Mouse (Mus musculus) T-cell, adult 2 months (primary cell): ENCODE data around the gene Rhod.
"Not testable (repeated sequence)": the region's sequence is repeated elsewhere in the genome, so short reads cannot be mapped to it uniquely, and the experiment has no call there.

Source experiments
- DNase-seq: peaks from one replicate; pipeline ENCODE4 v3.0.0; 2022; ENCODE audit warnings: low spot score

The Rhod gene

DNA sequence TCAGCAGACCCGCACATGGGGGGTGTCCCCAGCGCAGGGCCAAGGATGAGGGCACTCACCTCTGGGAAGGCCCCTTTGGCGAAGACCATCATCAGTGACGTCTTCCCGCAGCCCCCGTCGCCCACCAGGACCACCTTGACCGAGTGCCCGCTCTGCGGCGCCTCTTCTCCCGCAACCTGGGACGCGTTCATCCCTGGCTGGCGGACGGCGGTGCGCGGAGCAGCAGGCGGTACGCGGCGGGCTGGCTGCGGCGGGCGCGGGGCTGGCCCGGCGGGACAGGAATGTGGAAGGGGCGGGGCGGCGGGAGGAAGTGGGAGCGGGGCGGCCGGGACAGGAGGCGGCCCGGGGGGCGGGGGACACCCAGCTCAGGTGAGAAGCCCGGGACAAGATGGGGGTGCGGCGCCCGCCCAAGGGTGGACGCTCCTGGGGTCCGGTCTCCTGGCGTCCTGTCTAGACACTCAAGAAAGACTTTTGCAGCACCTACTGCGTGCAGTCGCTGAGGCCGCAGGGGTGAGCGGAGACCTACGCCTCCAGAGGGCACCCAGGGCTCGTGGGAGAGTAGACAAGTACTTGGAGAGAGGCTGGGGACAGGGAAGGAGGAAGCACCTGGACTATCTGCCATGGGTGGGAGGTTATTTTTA is at the start of gene Rhod:
Gene Rhod (minus strand): TSS at position 272 of the 641 bp plus-strand sequence.
- DNase-seq: peak; percentile 27

DNA sequence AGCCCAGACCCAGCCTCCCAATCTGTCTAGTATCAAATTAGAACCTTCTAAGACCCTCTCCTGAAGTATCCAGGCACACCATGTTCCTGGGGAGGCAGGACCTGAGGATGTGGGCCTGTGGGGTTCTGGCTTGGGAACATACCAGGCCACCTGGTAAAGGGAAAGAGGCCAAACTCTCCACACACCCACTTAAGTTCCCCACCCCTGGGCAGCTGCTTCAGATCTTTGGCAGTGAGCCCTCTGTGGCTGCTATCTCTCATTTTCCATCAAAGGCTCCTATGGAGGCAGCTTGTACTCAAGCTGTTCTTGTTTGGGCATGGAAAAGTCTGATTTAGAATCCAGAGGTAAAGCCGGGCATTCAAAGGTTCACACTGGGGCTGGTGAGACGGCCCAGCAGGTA is 48.6 kb upstream of the Rhod start:
- DNase-seq: no peak

DNA sequence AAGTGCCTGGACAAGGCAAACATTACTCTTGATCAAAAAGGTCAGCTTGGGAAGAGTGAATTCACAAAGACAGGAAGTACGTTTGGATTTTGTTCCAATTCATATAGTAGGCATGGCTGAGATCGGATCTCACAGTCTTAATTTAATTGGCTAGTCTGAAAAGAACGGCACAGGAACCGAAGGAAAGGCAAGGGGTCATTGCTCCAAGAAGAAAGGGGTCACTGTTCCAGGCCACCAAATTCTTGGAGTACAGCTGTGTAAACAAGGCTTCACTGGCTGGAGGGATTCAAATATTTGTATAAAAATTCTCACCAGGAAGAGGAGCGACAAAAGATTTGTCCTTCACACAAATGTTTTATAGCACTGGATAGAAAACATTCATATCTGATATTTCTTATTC is 45.8 kb upstream of the Rhod start:
- DNase-seq: no peak

DNA sequence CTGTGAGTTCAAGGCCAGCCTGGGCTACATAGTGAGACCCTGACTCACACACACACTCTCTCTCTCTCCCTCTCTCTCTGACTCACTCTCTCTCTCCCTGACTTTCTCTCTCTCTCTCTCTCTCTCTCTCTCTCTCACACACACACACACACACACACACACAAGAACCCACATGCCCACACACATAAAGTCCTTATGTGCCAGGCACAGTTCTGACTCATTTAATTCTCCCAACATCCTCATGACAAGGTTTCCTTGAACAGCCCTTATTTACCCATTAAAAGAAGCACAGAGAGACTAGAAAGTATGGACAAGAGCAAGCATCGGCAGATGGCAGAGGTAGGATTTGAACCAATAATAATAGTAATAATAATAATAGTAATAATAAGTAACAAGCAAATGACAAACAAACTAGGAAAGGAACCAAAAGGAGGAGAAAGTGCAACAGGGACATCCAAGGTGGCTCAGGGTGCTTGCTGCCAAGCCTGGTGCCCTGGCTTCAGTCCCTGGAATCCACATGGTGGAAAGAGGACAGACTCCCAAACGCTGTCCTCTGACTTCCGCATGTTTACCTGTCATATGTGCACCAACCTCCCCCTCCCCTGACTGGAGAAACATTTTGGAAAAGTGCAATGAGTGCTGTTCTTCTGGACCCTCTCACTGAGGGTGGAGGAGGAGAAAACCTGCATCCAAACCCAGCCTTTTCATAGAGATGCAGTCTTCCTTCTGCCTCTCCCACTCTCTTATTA is 43.1 kb upstream of the Rhod start:
- DNase-seq: no peak

DNA sequence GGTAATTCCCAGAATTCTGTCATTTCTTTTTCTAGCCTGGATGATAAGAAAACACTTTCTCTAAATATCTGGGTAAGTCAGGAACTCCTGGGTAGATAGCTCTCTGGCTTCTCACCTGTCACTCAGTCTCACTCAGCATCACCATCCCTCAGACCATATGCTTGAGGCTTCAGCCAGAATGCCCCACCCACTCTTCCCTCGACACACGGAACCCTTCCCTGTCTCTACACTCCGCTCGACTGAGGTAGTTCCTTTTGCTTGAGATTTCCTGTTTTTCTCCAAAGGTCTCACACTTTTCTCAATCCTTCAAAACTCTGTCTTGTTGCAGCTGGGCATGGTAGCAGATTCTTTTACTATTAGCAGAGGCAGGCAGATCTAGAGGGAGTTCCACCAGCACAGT is 42.1 kb upstream of the Rhod start:
- no peak for DNase-seq

DNA sequence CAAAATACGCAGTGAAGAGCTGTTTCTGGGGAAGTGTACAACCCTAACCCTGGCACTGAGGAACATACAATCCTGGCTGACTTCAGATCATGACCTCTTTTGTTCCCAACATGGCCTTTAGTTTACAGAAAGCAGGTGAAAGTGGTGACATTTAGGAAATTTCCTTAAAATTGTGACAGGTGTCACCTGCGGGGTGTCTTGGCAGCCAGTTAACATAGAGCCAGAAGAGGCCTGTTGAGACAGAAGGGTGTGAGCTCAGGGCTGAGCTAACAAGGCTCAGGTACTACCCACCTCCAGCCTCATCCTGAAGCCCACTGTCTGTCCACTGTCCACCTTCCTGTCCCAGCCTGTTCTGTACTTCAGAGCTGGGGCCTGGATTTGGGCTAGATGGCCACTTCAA is 40.8 kb upstream of the Rhod start:
- DNase-seq: no peak

DNA sequence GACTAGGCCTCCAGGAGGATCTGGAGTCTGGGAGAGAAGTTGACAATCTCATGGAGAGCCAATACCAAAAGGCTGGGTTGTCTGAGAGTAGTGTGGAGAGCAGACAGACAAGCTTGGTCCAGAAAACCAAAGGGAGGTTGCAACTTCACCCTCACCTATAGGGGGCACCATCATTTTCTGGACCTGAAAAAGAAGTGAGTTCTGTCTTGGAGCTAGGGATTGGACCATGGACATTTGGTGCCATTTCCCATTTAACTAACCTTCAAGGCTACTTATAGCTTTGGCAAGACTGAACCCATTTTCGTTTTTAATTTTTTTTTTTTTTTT is 38.9 kb upstream of the Rhod start:
- no peak for DNase-seq

DNA sequence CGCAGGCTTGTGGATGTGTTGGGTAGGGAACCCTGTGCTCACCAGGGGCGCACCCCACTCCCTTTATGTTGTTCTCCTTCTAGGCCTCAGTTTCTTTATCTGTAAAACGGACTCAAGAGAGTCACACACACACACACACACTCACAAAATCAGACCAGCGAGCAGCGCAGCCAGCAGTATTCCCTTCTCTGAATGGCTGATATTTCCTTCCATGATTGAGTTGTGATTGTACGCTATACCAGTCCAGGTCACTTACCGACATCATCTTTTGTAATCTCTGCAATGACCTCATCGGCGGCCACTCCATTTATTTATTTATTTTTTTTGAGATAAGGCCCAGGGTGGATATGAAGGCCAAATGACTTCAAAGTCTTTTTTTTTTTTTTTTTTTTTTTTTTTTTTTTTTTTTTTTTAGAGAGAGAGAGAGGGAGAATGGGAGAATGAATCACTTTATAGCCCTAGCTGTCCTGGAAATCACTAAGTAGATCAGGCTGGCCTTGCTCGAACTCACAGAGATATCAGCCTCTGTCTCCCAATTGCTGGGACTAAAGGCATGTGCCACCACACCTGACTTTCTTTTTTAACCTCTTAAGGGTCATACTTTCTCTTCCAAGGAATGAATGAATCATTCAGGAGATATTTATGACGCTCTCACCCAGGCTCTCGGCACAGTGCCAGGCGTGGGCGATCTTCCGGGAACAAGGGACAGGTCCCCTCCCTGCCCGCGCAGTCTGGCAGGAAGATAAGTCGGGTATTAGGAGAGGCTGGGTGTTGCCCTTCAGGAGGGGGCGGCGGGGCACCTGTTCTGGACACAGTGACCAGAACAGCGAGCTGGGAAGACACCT is 38.3 kb upstream of the Rhod start, which contains the start of gene Syt12:
Gene Syt12 (minus strand): TSS at position 103 of the 845 bp plus-strand sequence.
- no peak for DNase-seq

DNA sequence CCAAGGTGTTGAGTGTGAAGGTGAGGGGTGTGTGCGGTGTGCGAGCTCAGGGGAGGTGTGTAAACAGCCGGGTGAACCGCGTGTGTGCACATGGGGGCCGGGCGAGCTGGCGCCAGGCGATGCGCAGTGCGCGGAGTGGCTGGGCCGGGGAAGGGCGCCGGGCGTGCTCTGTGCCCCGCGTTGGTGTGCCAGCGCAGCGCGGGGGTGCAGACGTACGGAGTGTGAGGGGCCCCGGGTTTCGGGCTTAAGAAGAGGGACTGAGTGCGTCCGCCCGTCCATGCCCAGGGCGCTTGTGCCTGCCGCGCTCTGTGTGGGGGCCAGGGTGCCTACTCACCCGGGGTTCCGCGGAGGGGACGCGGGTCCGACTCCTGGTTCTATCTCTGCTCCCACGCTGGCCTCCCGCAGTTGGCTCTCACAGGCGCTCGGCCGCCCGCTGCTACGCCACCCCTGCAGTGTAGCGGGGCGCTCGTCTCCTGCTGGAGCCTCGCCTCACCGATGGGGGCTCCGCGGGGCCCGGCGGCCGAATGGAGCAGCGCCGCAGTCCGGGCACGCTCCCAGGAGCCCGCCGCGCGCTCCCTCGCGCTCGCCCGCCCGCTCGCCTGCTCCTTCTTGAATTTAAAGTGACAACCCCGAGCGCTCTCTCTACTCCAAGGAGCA is 37.5 kb upstream of the Rhod start:
- DNase-seq: peak; percentile 9

DNA sequence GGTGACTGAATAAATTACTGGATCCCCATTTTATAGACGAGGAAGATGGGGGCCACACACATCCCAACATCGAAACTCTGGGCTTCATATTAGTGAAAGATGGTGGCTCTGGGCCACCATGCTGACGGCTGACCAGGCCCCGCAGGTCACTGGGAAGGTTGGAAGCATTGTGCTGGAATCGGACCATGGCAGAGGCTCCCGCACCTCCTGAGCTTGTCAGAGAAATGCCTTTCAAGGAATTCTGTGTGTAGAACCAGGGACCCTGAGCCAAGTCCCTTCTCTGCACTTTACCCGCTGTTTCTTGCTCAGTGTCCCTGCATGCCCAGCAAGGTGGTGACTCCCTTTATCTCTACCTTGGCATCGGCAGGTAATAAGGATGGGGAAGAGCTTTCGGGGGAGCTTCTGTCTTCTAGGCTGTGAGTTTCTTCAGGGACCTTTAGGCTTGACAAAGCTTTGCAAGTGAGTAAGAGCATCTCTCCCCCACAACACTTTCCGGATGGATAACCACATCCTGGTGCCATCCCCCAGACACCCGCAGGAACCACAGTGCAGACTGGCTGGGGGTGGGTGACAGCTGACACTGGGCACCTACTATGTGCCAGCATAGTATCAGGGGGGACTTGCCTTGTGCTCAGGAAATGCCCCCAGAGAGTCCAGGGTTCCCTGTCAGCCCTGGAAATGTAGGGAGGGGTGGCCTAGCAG is 36.1 kb upstream of the Rhod start:
- DNase-seq: peak; percentile 71

DNA sequence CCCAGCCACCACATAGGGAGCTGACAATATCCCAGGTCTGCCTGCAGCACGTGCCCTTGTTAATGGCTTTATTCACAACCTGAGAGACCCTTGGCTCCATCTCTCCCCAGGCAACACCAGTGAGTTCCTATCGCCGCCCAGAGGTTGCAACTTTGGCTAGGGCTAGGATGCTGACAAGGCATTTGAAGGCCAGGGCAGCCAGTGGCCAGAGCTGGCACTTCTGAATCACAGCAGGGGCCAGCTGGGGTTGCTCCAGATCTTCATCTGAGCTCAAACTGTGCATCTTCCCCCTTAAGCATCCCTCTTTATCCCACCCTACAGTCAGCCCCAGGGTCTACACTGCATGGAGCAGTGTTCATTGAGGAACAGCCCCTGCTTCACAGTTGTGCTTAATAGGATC is 35.5 kb upstream of the Rhod start:
- no peak for DNase-seq

DNA sequence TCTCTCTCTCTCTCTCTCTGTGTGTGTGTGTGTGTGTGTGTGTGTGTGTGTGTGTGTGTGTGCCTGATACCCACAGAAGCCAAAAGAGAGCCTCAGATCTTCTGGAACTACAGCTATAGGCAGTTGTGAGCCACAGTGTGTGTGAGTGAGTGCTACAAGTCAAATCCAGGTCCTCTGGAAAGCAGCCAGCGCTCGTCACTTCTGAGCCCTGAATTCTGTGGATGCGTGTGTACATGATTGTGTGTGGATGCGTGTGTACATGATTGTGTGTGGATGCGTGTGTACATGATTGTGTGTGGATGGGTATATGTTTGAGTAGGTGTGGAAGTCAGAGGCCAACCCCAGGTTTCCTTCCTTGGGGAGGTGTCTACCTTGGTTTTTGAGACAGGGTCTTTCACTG is 34.3 kb upstream of the Rhod start:
- no peak for DNase-seq

DNA sequence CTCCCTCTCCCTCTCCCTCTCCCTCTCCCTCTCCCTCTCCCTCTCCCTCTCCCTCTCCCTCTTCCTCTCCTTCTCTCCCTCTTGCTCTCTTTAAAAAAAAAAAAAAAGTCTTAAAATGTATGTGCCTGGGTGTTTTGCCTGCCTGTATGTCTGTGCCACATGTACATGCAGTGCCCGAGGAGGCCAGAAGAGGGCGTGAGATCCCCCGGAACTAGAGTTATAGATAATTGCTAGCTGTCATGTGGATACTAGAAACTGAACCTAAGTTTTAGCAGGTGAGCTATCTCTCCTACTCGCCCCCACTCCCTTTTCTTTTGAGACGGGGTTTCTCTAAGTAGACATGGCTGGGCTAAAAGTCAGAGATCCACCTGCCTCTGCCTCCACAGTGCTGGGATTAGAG is 29.1 kb upstream of the Rhod start:
- DNase-seq: no peak

DNA sequence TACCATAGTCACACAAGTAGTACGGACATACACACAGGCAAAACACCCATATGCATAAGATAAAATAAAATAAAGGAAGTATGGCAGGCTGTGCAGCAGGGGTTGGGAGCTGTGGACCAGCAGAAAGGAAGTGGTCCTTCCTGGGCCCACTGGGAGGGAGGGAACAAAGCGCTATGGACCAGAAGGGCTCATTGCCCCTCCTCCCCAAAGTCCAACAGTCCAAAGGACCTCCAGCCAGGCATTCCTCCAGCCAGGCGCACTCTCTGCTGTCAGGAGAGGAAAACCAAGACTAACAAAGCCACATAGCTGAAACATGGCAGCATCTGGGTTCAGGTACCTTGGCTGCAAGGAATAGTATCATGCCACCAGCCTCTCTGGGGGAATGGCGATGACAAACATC is 25.4 kb upstream of the Rhod start:
- DNase-seq: no peak

DNA sequence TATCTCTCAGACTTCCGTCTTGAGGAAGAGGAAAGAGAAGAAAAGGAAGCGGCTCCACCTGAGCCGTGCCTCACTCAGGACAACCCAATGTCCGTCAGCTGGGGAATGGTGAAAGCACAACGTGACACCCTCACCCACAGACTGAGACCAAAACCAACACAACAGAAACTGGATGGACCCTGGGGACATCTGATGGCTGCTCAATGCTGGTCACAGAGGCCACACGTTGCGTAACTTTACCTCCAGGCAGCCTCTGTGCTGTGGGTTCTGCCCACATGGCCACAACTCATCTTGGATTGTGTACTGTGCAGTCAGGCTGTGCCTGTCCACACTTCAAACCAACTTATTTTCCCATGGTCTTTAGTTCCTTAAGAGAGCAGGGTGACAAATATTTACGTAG is 22.7 kb upstream of the Rhod start:
- DNase-seq: no peak

DNA sequence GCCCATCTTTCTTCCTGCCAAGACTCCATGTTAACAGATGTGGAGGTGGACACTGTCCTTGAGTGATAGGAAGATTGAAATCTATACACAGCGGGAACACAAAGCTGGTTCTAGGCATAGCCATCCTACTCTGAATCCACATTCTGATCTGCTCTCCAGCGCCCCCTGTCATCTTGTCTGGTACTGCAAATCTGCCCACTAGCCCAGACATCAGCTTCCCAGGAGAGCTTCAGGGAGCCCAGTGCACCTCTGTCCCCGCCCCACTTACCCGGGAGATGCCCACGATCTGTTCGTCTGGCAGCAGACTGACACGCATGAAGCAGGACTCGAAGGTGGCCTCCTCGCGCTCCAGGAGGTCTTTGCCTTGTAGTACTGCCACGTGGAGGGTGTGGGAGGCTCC is 17.0 kb upstream of the Rhod start:
- DNase-seq: peak; percentile 50

DNA sequence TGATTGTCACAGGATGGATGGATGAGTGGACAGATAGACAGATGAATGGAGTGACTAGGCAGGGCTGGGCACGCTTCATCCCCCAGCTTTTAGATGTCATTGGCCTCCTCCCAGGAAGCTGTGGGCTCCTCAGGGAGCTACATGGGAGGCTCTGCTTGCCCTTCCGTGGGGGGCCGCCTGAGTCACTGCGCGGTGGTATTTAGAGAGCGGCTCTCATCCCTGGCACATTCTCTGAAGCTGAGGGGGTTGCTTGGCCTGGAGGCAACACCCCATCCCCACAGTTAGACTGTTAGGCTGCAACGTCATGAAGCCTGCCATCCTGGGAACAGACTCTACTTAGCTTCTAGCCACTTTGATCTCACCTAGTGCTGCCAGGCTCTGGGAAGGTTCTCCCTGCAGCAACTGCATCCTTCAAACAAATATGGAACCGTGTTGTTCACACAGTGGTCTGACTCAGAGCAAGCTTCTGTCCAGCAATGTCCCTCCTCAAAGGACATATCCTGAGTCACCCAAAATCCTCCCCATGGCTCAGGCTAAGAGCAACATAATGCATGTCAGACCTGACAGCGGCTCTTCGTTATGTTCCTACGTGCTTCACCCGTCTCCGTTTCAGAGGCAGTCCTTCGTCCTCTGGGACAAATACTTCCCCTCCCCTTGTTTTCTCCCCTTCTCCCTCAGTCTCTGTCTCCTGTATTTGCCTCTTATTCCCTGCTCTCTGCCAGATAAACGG is 16.0 kb upstream of the Rhod start:
- DNase-seq: no peak

DNA sequence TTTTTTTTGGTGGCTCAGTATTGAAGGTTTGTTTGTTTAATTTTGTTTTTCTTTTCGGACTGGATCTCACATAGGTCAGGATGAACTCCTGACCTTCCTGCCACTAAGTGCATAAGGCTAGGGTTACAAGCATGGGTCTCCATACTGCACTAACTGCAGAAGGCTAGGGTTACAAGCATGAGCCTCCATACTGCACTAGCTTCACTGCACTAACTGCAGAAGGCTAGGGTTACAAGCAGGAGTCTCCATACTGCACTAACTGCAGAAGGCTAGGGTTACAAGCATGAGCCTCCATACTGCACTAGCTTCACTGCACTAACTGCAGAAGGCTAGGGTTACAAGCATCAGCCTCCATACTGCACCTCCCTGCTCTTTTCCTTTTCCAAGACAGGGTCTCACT is 14.8 kb upstream of the Rhod start:
- not testable (repeated sequence) for DNase-seq

DNA sequence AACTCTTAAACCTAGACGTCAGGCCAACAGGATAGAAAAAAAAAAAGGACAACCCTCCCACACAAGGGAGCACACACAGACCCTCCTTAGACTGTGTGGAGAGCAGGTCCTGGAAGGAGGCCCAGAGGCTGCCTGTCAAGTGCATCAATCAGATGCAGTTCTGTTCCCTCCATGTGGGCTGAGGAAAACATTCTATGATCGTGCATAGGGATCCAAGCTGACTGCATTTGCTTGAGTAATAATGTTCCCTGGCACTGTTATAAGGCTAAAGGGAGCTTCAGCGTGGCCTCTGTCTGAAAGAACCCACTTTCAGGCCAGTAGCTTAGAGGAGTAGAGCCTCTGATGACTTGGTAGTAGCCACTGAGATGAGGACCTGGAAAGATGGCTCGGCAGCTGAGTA is 13.3 kb upstream of the Rhod start:
- DNase-seq: no peak

DNA sequence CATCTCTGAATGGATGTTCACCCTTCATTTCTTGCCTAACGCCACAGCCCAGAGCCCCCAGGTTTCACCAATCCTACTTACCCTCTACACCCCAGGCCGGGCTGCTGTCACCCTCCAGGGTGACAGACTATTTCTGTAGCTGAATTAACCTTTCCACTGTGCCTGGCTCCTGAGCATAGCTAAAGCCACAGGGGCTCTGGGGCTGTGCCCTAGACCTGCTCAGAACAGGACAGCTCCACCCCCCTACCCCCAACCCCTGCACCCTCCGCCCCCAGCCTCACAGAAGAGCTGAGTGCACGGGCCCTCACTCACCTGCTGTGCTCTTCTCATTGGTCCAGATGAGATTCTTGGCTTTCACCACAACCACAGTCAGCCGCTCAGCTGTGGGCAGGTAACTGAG is 12.7 kb upstream of the Rhod start:
- DNase-seq: no peak

DNA sequence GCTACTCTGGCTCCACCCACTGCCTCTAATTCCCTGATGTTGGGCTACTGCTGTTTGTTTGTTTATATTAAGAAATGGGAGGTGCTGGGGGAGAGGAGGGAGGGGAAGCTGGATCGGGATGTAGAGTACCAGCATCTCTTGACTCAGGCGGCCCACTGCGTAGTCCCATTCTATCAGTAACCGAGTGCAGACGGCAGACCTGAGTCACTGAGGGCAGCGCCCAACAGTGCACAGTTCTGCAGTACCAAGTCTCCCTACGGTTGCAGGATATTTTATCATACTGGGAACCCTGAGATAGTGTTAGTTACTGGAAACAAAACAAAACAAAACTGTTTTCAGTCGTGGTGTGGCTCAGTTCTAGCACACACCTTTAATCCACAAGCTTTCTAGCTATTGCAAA is 11.9 kb upstream of the Rhod start:
- DNase-seq: no peak
